Mouse (Mus musculus) heart, adult 2 months (tissue): ENCODE measurements around the gene Gm15517.

Source experiments
- CTCF ChIP-seq: fragments of 200-600 bp; IDR thresholded peaks from 2 replicates; pipeline ENCODE4 v1.8.1; 2022; ENCODE audit warnings: antibody characterized with exemption, mild to moderate bottlenecking, moderate library complexity
- EP300 ChIP-seq: fragments of 200-500 bp; IDR thresholded peaks from 2 replicates; pipeline ENCODE4 v1.6.1; 2011; ENCODE audit warnings: low read depth, low read length, control low read depth; ENCODE audit not compliant: insufficient read depth
- POLR2A ChIP-seq: fragments of 200-500 bp; IDR thresholded peaks from 2 replicates; pipeline ENCODE4 v1.6.1; 2011; ENCODE audit warnings: mild to moderate bottlenecking, low read depth, low read length, control low read depth; ENCODE audit not compliant: insufficient read depth

DNA sequence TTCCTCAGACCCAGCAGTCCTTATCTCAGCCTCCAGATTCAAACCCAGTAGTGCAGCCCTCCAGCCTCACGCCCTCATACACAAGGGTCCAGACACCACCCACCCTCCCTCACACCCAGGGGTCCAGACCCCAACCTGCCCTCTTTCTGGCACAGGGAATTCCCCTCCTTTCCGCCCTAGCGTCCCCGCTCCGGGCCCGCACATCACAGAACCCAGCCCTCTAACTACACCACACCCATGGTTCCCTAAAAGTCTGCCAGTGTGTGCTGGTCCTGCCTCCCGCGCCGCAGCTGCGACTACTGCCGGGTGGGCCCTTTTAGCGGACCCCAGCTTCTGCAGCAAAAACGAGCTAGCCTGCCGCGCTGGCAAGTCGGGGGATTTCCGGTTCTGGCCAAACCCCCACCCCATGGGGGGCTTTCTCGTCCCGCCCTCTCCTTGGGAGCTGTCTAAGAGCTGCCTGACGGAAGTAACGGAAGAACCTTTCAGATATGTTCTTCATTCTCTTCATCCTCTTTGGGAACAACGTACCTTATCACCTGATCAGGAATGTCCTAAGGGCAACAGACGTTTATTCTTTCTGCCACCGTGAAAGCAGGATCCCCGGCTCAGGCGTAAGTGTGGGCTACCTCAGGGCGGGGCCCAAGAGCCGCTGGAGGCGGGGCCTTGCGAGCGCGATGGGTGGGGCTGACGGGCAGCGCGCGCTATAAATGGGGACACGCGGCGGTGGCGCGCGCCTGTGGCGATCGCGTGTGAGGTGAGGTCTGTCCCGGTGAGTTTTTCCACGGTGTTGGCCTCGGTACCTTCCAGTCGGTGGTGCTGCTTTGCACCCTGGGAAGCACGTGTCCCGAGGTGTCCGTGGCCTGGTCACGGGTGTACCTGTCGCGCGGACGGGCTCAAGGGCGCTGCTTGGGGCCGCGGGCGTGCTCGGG, 14.9 kb upstream of the Gm15517 start, which contains the start of the genes 1700028J19Rik and 2410002F23Rik:
- no peak; the same call in 1 of the 2 replicates for TF ChIP-seq CTCF
- peak; percentile 94 for TF ChIP-seq POLR2A
- TF ChIP-seq EP300, result 0 out of 2 replicates have a peak, but pooled peaks have one; percentile 37
